Mouse (Mus musculus) ES-CJ7 (cell line): ENCODE data around the gene Drd3.

Source experiments
- DNase-seq: peaks from one replicate; pipeline ENCODE4 v3.0.0; 2011; ENCODE audit warnings: low read depth, low spot score

Gene Drd3

GRCm38 (mm10) chr16:43801137-43801536 is 47.3 kb downstream of the Drd3 start:
- DNase-seq, result peak; percentile 18

GRCm38 (mm10) chr16:43801791-43802307 is 48.0 kb downstream of the Drd3 start:
- DNase-seq, result peak; percentile 90

- no peak for DNase-seq
Measured at GRCm38 (mm10) chr16:43802466-43802865, 48.6 kb downstream of the Drd3 start.

GRCm38 (mm10) chr16:43804364-43804763 is 50.5 kb downstream of the Drd3 start:
- no peak for DNase-seq

GRCm38 (mm10) chr16:43807048-43807447 is 53.2 kb downstream of the Drd3 start:
- DNase-seq, result peak; percentile 5

GRCm38 (mm10) chr16:43809429-43809828 is 55.6 kb downstream of the Drd3 start:
- DNase-seq, result no peak

- no peak for DNase-seq
Measured at GRCm38 (mm10) chr16:43811402-43811801, 57.6 kb downstream of the Drd3 start.

- DNase-seq, result no peak
Measured at GRCm38 (mm10) chr16:43814644-43815043, 60.8 kb downstream of the Drd3 start.

GRCm38 (mm10) chr16:43816321-43816720 is 62.5 kb downstream of the Drd3 start:
- DNase-seq, result peak; percentile 41

- DNase-seq, result no peak
Measured at GRCm38 (mm10) chr16:43818404-43818803, 64.6 kb downstream of the Drd3 start.

GRCm38 (mm10) chr16:43827492-43827891 is 73.7 kb downstream of the Drd3 start:
- DNase-seq, result no peak

GRCm38 (mm10) chr16:43831957-43832356 is 78.1 kb downstream of the Drd3 start:
- no peak for DNase-seq

- DNase-seq, result no peak
Measured at GRCm38 (mm10) chr16:43841236-43841635, 87.4 kb downstream of the Drd3 start.

GRCm38 (mm10) chr16:43849839-43850238 is 96.0 kb downstream of the Drd3 start:
- DNase-seq, result no peak

- DNase-seq, result no peak
Measured at GRCm38 (mm10) chr16:43858941-43859476, 105.2 kb downstream of the Drd3 start.

GRCm38 (mm10) chr16:43860624-43861023 is 106.8 kb downstream of the Drd3 start:
- DNase-seq, result peak; percentile 31

- DNase-seq, result no peak
Measured at GRCm38 (mm10) chr16:43869805-43870204, 116.0 kb downstream of the Drd3 start.

GRCm38 (mm10) chr16:43871419-43871818 is 117.6 kb downstream of the Drd3 start:
- no peak for DNase-seq
